Mouse (Mus musculus) heart, embryonic 14.5 days (tissue): Measurements from ENCODE around the gene Krt33b. TPM values are rescaled to one million over a fixed set of nuclear protein-coding genes. Genes with fewer than 3 reads are reported as not detected.

Source experiments
- polyA plus RNA-seq: library from polyadenylated mRNA; unstranded; fragments of >200 nt; fragmentation: Nextera tagmentation; extraction: Ambion mirVana; gene quantifications from 2 replicates; pipeline ENCODE4 v1.2.1, GENCODE M21; 2014

The Krt33b gene
- polyA plus RNA-seq, 1 experiment from 2014 or later = not detected

Other genes with a start within 250 kb of the Krt33b start
- gene Krtap4-8, start 249.2 kb downstream of the Krt33b start, polyA plus RNA-seq = not detected in 2 replicates
- gene Krtap4-9, start 244.7 kb downstream of the Krt33b start, polyA plus RNA-seq = not detected in 2 replicates
- not detected in 2 replicates for gene Gm11596, start 236.4 kb downstream of the Krt33b start, polyA plus RNA-seq
- gene Gm11569, start 230.9 kb downstream of the Krt33b start, polyA plus RNA-seq = not detected in 2 replicates
- not detected in 2 replicates for gene Gm11554, start 225.4 kb downstream of the Krt33b start, polyA plus RNA-seq
- not detected in 2 replicates for gene Krtap4-13, start 220.0 kb downstream of the Krt33b start, polyA plus RNA-seq
- not detected in 2 replicates for gene Gm11564, start 214.2 kb downstream of the Krt33b start, polyA plus RNA-seq
- not detected in 2 replicates for gene 2300003K06Rik, start 191.8 kb downstream of the Krt33b start, polyA plus RNA-seq
- gene Krtap4-16, start 178.3 kb downstream of the Krt33b start, polyA plus RNA-seq = not detected in 2 replicates
- gene Gm11568, start 172.0 kb downstream of the Krt33b start, polyA plus RNA-seq = not detected in 2 replicates
- not detected in 2 replicates for gene Gm11559, start 165.4 kb downstream of the Krt33b start, polyA plus RNA-seq
- gene Krtap9-1, start 156.5 kb downstream of the Krt33b start, polyA plus RNA-seq = not detected in 2 replicates
- not detected in 2 replicates for gene Gm11567, start 150.7 kb downstream of the Krt33b start, polyA plus RNA-seq
- gene Krtap31-1, start 121.9 kb downstream of the Krt33b start, polyA plus RNA-seq = not detected in 2 replicates
- gene Gm11565, start 115.1 kb downstream of the Krt33b start, polyA plus RNA-seq = not detected in 2 replicates
- gene Krtap31-2, start 93.6 kb downstream of the Krt33b start, polyA plus RNA-seq = not detected in 2 replicates
- not detected in 2 replicates for gene Krtap9-5, start 81.4 kb downstream of the Krt33b start, polyA plus RNA-seq
- not detected in 2 replicates for gene Krtap29-1, start 50.8 kb downstream of the Krt33b start, polyA plus RNA-seq
- not detected in 2 replicates for gene Krtap16-1, start 43.3 kb downstream of the Krt33b start, polyA plus RNA-seq
- gene Krtap17-1, start 35.9 kb downstream of the Krt33b start, polyA plus RNA-seq = not detected in 2 replicates
- gene Krt33a, start 13.7 kb downstream of the Krt33b start, polyA plus RNA-seq = not detected in 2 replicates
- gene Krt34, start 11.7 kb upstream of the Krt33b start, polyA plus RNA-seq = not detected in 2 replicates
- not detected in 2 replicates for gene Krt31, start 20.7 kb upstream of the Krt33b start, polyA plus RNA-seq
- not detected in 2 replicates for gene Krt32, start 58.4 kb upstream of the Krt33b start, polyA plus RNA-seq
- gene Krt35, start 66.4 kb upstream of the Krt33b start, polyA plus RNA-seq = not detected in 2 replicates
- gene Krt36, start 75.8 kb upstream of the Krt33b start, polyA plus RNA-seq = not detected in 2 replicates
- not detected in 2 replicates for gene Krt13, start 91.7 kb upstream of the Krt33b start, polyA plus RNA-seq
- gene Krt15, start 106.1 kb upstream of the Krt33b start, polyA plus RNA-seq = 0.50 TPM in 1 of 2 replicates, not detected in the other
- 30.7 and 35.0 TPM in 2 replicates for gene Krt19, start 118.8 kb upstream of the Krt33b start, polyA plus RNA-seq
- gene Krt9, start 163.4 kb upstream of the Krt33b start, polyA plus RNA-seq = not detected in 2 replicates
- gene Krt14, start 177.7 kb upstream of the Krt33b start, polyA plus RNA-seq = 1.5 and 1.9 TPM in 2 replicates
- not detected in 2 replicates for gene Krt16, start 219.0 kb upstream of the Krt33b start, polyA plus RNA-seq
- 1.4 TPM in 2 replicates for gene Krt17, start 231.2 kb upstream of the Krt33b start, polyA plus RNA-seq
- not detected in 2 replicates for gene Krt42, start 240.0 kb upstream of the Krt33b start, polyA plus RNA-seq